Mouse (Mus musculus) hindbrain, embryonic 12.5 days (tissue): Measurements from ENCODE around the gene Flnc. TPM values are rescaled to one million over a fixed set of nuclear protein-coding genes. Genes with fewer than 3 reads are reported as not detected.

ENCODE experiments used
- ATAC-seq: fragments of 200-750 bp; cut with Nextera tagmentation; 2 replicates; pipeline ENCODE4 v1.8.0; 2017; ENCODE audit warnings: moderate TSS enrichment; ENCODE audit not compliant: low FRiP score
- H3K27ac ChIP-seq: fragments of 300-500 bp; sonication (generic); 2 replicates; pipeline ENCODE4 v1.5.1; 2016; ENCODE audit warnings: mild to moderate bottlenecking
- H3K27me3 ChIP-seq: fragments of 300-500 bp; sonication (generic); 2 replicates; pipeline ENCODE4 v1.6.1; 2016; ENCODE audit warnings: mild to moderate bottlenecking
- H3K36me3 ChIP-seq: fragments of 300-500 bp; sonication (generic); 2 replicates; pipeline ENCODE4 v1.6.1; 2016; ENCODE audit warnings: mild to moderate bottlenecking
- H3K4me1 ChIP-seq: fragments of 300-500 bp; sonication (generic); 2 replicates; pipeline ENCODE4 v1.6.1; 2016
- H3K4me2 ChIP-seq: fragments of 300-500 bp; sonication (generic); replicated peaks from 2 replicates; pipeline ENCODE4 v1.6.1; 2016; ENCODE audit warnings: mild to moderate bottlenecking
- H3K4me3 ChIP-seq: fragments of 300-500 bp; sonication (generic); 2 replicates; pipeline ENCODE4 v1.5.1; 2016; ENCODE audit warnings: mild to moderate bottlenecking
- H3K9ac ChIP-seq: fragments of 300-500 bp; sonication (generic); 2 replicates; pipeline ENCODE4 v1.6.1; 2016; ENCODE audit warnings: mild to moderate bottlenecking, moderate library complexity
- H3K9me3 ChIP-seq: fragments of 300-500 bp; sonication (generic); replicated peaks from 2 replicates; pipeline ENCODE4 v1.6.1; 2016; ENCODE audit warnings: mild to moderate bottlenecking
- WGBS: fragments of 180-500 bp; shearing (Covaris S2); methylation state at CpG from one replicate; pipeline ENCODE4 v1.1.7; 2016; 5-methylcytosine and 5-hydroxymethylcytosine counted together
- polyA plus RNA-seq: library from polyadenylated mRNA; unstranded; fragments of >200 nt; fragmentation: Nextera tagmentation; extraction: Ambion mirVana; gene quantifications from 2 replicates; pipeline ENCODE4 v1.2.1, GENCODE M21; 2016

The Flnc gene
- polyA plus RNA-seq, 1 experiment from 2014 or later: 11.8 TPM

DNA sequence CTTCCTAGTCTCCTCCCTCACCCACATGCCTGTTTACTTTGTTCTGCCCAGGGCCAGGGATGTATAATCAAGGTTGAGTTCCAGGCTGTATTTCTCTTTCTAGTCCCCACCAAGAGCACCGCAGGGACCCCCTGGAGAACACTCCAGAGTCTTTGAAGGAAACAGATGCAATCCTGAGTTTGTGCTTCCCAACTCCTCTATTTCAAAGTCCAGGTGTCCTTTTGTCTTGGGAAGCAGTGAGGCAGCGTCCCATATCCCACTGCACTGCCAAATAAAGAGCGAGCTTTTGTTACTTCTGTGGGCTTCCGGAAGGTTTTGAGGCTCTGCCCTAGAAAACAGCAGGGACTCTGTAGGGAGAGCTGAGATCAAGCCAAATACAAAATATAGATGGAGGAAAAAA is 33.2 kb upstream of the Flnc start:
- WGBS: 72% methylated on average over 4 of the region's 4 CpGs
- no peak for ATAC-seq

DNA sequence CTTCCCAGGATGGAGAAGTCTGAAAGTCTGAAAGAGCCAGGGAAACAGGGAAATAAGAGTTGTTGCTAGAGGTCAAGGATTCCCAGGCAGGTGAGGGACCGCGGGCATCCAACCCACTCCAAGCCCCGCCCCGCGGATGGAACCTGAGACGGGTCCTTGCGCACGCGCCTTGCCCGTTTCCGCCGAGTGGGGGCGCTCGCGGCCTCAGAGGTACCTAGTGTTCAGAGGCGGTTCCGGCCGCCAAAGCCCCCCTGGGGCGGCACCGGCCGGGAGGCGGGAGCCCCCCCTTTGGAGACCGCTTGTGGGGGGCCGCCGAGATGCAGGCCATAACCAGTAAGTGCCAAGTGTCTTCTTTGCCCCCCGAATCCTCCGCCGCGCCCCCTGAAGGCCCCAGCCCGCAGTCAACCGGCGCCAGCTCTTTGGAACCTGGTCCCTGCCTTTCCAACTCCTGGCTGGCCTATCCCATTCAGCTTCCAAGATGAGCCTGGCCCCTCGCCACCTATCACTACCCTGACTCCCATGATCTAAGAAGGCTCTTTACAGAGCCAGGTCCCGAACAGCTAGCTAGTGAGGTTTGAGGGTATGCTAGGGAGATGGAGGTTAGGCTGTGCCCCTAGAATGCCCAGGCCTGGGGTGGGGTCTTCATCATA is 30.2 kb upstream of the Flnc start:
- WGBS: 10% methylated on average over 34 of the region's 34 CpGs
- Histone ChIP-seq H3K4me1 (peaks cover 2% of the 10 kb centered on the region), H3K36me3 (peaks cover 12% of the 10 kb centered on the region; the same call in 1 of the 2 replicates), H3K4me3 (no peak overlapping the region), H3K9ac (no peak overlapping the region), H3K27me3 (peaks cover 11% of the 10 kb centered on the region), H3K9me3 (no peaks in the 10 kb centered on the region), H3K4me2 (peak overlapping the region; percentile 19), H3K27ac (no peak overlapping the region)
- no peak for ATAC-seq

More for the DNA sequence above, 33.2 kb upstream of the Flnc start:
- peaks cover 17% of the 10 kb centered on the region for H3K4me1 ChIP-seq
- H3K4me2 ChIP-seq: no peak overlapping the region
- H3K9me3 ChIP-seq: no peaks in the 10 kb centered on the region
- no peaks in the 10 kb centered on the region for H3K36me3 ChIP-seq
- H3K27ac ChIP-seq: no peak overlapping the region
- H3K4me3 ChIP-seq: no peak overlapping the region
- no peak overlapping the region for H3K9ac ChIP-seq
- H3K27me3 ChIP-seq: peaks cover 19% of the 10 kb centered on the region

DNA sequence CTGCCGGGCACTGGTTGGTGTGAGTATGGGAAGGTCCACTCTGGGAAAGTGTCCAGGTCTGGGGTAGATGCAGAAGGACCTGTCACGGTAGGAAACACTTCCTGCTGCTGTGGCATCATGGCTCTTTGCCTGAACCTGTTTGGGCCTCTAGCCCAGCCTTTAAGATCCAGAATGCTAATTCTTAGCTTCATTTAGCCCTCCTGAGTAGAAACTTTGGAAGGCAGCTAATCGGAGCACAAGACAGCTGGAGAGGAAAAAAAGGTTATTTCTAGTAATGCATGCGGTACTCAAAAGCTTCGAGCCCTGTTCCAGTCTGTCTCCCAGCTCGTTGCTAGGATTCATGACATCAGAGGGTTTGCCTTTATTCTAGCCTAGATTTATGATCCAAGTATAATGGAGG is 26.6 kb upstream of the Flnc start:
- Histone ChIP-seq H3K4me2 (no peak overlapping the region), H3K27ac (no peak overlapping the region), H3K4me3 (no peak overlapping the region), H3K36me3 (peaks cover 42% of the 10 kb centered on the region), H3K4me1 (no peaks in the 10 kb centered on the region), H3K27me3 (peaks cover 11% of the 10 kb centered on the region), H3K9ac (no peak overlapping the region), H3K9me3 (no peaks in the 10 kb centered on the region)
- 72% methylated on average over 6 of the region's 6 CpGs for WGBS
- no peak for ATAC-seq

DNA sequence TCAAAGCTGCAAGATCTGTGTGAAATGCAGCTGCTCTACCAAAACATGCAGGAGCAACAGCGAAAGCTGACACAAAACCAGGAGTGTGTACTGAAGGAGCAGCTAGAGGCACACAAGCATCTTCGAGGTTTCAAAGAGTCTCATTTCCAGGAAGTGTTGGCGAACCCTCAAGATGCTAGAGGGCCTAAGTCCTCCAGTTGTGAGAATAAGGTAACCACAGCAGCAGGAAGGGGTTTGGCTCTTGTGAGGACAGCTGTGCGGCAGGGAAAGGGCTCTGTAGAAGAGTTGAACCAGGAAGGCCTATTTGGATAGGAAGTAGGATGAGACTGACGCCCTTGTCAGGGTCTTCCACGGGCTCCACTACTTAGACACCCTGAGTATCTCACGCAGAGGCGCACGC is 17.6 kb upstream of the Flnc start:
- no peak overlapping the region for H3K4me2 ChIP-seq
- 86% methylated on average over 9 of the region's 9 CpGs for WGBS
- no peaks in the 10 kb centered on the region for H3K9me3 ChIP-seq
- H3K9ac ChIP-seq: no peak overlapping the region
- no peak overlapping the region for H3K4me3 ChIP-seq
- ATAC-seq: no peak
- H3K4me1 ChIP-seq: 0 out of 2 replicates have a peak, but pooled peaks cover 3% of the 10 kb centered on the region
- peaks cover 56% of the 10 kb centered on the region for H3K36me3 ChIP-seq
- H3K27me3 ChIP-seq: no peaks in the 10 kb centered on the region
- H3K27ac ChIP-seq: no peak overlapping the region

DNA sequence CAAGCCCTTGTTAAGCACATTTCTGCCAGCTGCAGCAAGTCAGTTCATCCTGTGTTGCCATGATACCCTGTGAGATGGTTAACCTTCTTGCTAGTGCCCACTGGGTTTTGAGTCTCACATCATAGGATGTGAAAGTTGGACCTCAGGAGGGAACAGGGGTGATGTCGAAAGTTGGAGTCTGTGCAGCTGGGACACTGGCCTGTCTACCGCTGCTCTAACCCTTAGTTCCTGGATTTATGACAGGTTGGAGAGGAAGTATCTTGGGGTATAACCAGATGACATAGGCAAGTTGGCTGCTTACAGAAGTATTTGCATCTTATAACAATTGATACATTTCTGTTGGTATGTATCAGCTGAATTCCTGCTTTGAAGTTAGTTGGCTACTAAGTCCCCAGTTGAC is 12.5 kb upstream of the Flnc start:
- Histone ChIP-seq H3K4me1 (0 out of 2 replicates have a peak, but pooled peaks cover 3% of the 10 kb centered on the region), H3K36me3 (peaks cover 20% of the 10 kb centered on the region), H3K9me3 (no peaks in the 10 kb centered on the region), H3K4me3 (no peak overlapping the region), H3K27me3 (no peaks in the 10 kb centered on the region), H3K27ac (no peak overlapping the region), H3K4me2 (no peak overlapping the region), H3K9ac (no peak overlapping the region)
- WGBS: 92% methylated on average over 2 of the region's 2 CpGs
- no peak for ATAC-seq

DNA sequence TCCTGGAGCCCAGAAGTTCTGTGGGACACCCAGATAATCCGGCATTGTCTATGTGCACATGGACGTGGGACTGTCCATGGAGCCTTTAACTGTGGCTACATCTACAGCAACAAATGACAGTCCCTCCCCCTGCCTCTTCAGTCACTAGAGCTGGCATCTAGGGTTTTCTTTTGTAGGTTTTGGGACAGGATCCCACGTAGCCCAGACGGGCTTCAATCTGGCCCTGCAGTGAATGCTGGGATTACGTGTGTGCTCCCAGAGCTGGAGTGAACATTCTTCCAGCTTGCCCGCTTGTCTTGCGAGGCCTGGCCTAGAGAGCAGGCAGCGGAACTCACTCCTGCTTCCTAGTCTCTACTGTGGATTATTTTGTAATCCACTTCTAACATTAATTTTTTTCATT is 7.9 kb upstream of the Flnc start:
- 87% methylated on average over 8 of the region's 8 CpGs for WGBS
- ATAC-seq: no peak

GRCm38 (mm10) chr6:29426331-29426730 is 6.7 kb upstream of the Flnc start:
- 75% methylated on average over 6 of the region's 6 CpGs for WGBS
- no peak for ATAC-seq
- Histone ChIP-seq H3K27ac (no peak overlapping the region), H3K4me2 (no peak overlapping the region), H3K4me1 (peaks cover 1% of the 10 kb centered on the region; the same call in 1 of the 2 replicates), H3K27me3 (peaks cover 15% of the 10 kb centered on the region), H3K9me3 (no peaks in the 10 kb centered on the region), H3K4me3 (no peak overlapping the region), H3K9ac (no peak overlapping the region), H3K36me3 (no peaks in the 10 kb centered on the region; the same call in 1 of the 2 replicates)

More for the DNA sequence above, 7.9 kb upstream of the Flnc start:
- Histone ChIP-seq H3K4me3 (no peak overlapping the region), H3K36me3 (no peaks in the 10 kb centered on the region; the same call in 1 of the 2 replicates), H3K27ac (no peak overlapping the region), H3K4me1 (no peaks in the 10 kb centered on the region), H3K9ac (no peak overlapping the region), H3K4me2 (no peak overlapping the region), H3K27me3 (peaks cover 3% of the 10 kb centered on the region; the same call in 1 of the 2 replicates), H3K9me3 (no peaks in the 10 kb centered on the region)

- H3K4me3 ChIP-seq: no peak overlapping the region
- H3K27me3 ChIP-seq: peaks cover 34% of the 10 kb centered on the region
- 53% methylated on average over 4 of the region's 4 CpGs for WGBS
- no peak overlapping the region for H3K9ac ChIP-seq
- H3K9me3 ChIP-seq: no peaks in the 10 kb centered on the region
- no peak overlapping the region for H3K4me2 ChIP-seq
- H3K4me1 ChIP-seq: peaks cover 16% of the 10 kb centered on the region
- no peaks in the 10 kb centered on the region; the same call in 1 of the 2 replicates for H3K36me3 ChIP-seq
- no peak overlapping the region for H3K27ac ChIP-seq
- no peak for ATAC-seq
Observed at GRCm38 (mm10) chr6:29428171-29428570, 4.9 kb upstream of the Flnc start.

GRCm38 (mm10) chr6:29430681-29431420 is 2.2 kb upstream of the Flnc start:
- Histone ChIP-seq H3K27me3 (peaks cover 56% of the 10 kb centered on the region), H3K4me1 (peaks cover 41% of the 10 kb centered on the region), H3K27ac (no peak overlapping the region), H3K4me2 (no peak overlapping the region), H3K4me3 (no peak overlapping the region), H3K9ac (no peak overlapping the region), H3K9me3 (no peaks in the 10 kb centered on the region), H3K36me3 (no peaks in the 10 kb centered on the region)
- ATAC-seq: no peak
- WGBS: 43% methylated on average over 15 of the region's 15 CpGs

GRCm38 (mm10) chr6:29431473-29431872 is 1.6 kb upstream of the Flnc start:
- ATAC-seq: no peak
- Histone ChIP-seq H3K4me3 (no peak overlapping the region), H3K36me3 (no peaks in the 10 kb centered on the region), H3K27me3 (peaks cover 56% of the 10 kb centered on the region), H3K27ac (no peak overlapping the region), H3K4me1 (peaks cover 47% of the 10 kb centered on the region), H3K4me2 (no peak overlapping the region), H3K9ac (no peak overlapping the region), H3K9me3 (no peaks in the 10 kb centered on the region)
- 17% methylated on average over 5 of the region's 5 CpGs for WGBS

DNA sequence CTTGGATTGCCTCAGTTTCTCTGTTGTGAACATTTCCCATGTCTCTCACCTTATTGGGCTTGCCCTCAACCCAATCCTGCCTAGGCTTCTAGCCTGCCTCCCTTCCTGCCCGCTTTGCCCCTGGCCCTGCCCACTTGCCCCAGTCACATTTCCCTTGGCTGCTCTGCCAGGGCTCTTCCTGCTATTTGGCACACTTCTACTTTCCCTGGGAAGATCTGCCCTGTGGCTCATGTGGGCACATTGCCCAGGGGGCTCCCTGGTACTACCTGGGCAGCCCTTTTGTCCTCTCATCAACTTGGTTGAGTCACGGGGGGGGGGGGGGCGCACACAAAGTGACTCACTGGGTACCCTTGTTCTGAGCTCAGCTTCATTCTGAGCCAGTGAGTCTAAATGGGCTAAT is 900 bp upstream of the Flnc start:
- peaks cover 56% of the 10 kb centered on the region for H3K27me3 ChIP-seq
- WGBS: 51% methylated on average over 3 of the region's 3 CpGs
- H3K4me3 ChIP-seq: no peak overlapping the region
- H3K27ac ChIP-seq: no peak overlapping the region
- H3K4me1 ChIP-seq: peaks cover 53% of the 10 kb centered on the region
- H3K4me2 ChIP-seq: no peak overlapping the region
- no peaks in the 10 kb centered on the region for H3K9me3 ChIP-seq
- no peak for ATAC-seq
- H3K9ac ChIP-seq: no peak overlapping the region
- H3K36me3 ChIP-seq: no peaks in the 10 kb centered on the region

DNA sequence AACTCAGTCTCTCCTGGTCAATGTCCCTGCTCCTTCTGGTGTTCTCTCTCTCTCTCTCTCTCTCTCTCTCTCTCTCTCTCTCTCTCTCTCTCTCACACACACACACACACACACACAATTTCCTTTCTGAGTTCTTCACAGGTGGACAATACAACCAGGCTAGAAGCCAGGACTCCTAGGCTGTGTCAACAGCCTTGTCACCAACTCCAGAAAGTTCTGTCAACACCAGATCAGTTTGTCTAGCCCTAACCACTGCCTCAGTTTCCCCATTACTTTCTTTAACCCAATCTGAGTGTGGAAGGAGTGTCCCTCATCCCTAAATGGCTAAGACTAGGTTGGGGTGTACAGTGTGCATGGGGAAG is 399 bp upstream of the Flnc start:
- ATAC-seq: no peak
- Histone ChIP-seq H3K9ac (no peak overlapping the region), H3K4me1 (peaks cover 53% of the 10 kb centered on the region)

More for the DNA sequence above, 399 bp upstream of the Flnc start:
- Histone ChIP-seq H3K27ac (no peak overlapping the region), H3K9me3 (no peaks in the 10 kb centered on the region), H3K36me3 (no peaks in the 10 kb centered on the region), H3K4me2 (peak overlapping the region; percentile 80), H3K4me3 (peak overlapping the region; percentile 47), H3K27me3 (peaks cover 56% of the 10 kb centered on the region)
